Mouse (Mus musculus) neural tube, embryonic 14.5 days (tissue): ENCODE measurements around the gene H2-Ob. TPM values are rescaled to one million over a fixed set of nuclear protein-coding genes. Genes with fewer than 3 reads are reported as not detected.

Experiments
- ATAC-seq: fragments of 200-750 bp; cut with Nextera tagmentation; 2 replicates; pipeline ENCODE4 v1.8.0; 2017; ENCODE audit warnings: low read depth, mild to moderate bottlenecking, moderate TSS enrichment, moderate library complexity
- H3K27ac ChIP-seq: fragments of 300-500 bp; sonication (generic); 2 replicates; pipeline ENCODE4 v1.5.1; 2014; ENCODE audit warnings: low read depth, mild to moderate bottlenecking, control low read depth, low read length, moderate library complexity, mixed read lengths
- H3K27me3 ChIP-seq: fragments of 300-500 bp; sonication (generic); 2 replicates; pipeline ENCODE4 v1.6.1; 2014; ENCODE audit warnings: low read length; ENCODE audit not compliant: control insufficient read depth, insufficient read depth
- H3K36me3 ChIP-seq: fragments of 300-500 bp; sonication (generic); 2 replicates; pipeline ENCODE4 v1.6.1; 2014; ENCODE audit warnings: low read length, mixed read lengths; ENCODE audit not compliant: control insufficient read depth, insufficient read depth
- H3K4me1 ChIP-seq: fragments of 300-500 bp; sonication (generic); 2 replicates; pipeline ENCODE4 v1.6.1; 2014; ENCODE audit warnings: low read length; ENCODE audit not compliant: control insufficient read depth, insufficient read depth
- H3K4me2 ChIP-seq: fragments of 300-500 bp; sonication (generic); 2 replicates; pipeline ENCODE4 v1.6.1; 2014; ENCODE audit warnings: mild to moderate bottlenecking, low read depth, low read length, control low read depth
- H3K4me3 ChIP-seq: fragments of 300-500 bp; sonication (generic); 2 replicates; pipeline ENCODE4 v1.5.1; 2014; ENCODE audit warnings: low read depth, low read length, control low read depth, mixed read lengths
- H3K9ac ChIP-seq: fragments of 300-500 bp; sonication (generic); replicated peaks from 2 replicates; pipeline ENCODE4 v1.6.1; 2014; ENCODE audit warnings: low read depth, mild to moderate bottlenecking, control low read depth, low read length, mixed read lengths
- H3K9me3 ChIP-seq: fragments of 300-500 bp; sonication (generic); 2 replicates; pipeline ENCODE4 v1.6.1; 2016; ENCODE audit warnings: low read length; ENCODE audit not compliant: control insufficient read depth
- WGBS: fragments of 180-500 bp; shearing (Covaris S2); extraction: QIAGEN DNeasy Blood & Tissue Kit; methylation state at CpG from one replicate; pipeline ENCODE4 v1.1.7; 2014; 5-methylcytosine and 5-hydroxymethylcytosine counted together
- polyA plus RNA-seq: library from polyadenylated mRNA; unstranded; fragments of >200 nt; fragmentation: Nextera tagmentation; extraction: Ambion mirVana; gene quantifications from 2 replicates; pipeline ENCODE4 v1.2.1, GENCODE M21; 2014

Gene H2-Ob
- polyA plus RNA-seq, 1 experiment from 2014 or later = not detected

DNA sequence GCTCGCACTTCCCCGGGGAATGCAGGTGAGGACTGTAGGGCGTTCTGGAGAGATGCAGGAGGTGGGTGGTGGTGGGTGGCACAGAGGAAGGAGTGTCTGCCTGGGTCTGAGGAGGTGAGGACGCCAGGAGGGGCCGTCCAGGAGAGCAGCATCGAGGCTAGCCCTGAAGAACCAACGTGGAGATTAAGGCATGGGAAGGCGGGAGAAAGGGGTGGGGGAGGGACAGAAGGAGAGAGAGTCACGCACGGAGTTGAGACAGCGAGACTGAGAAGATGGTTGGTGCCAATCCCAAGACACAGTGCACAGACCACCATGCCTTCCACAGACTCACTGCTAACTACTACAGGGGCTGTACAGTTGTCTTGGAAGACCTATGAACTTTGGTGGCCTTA is 40.2 kb upstream of the H2-Ob start:
- no peak overlapping the region for H3K27ac ChIP-seq

DNA sequence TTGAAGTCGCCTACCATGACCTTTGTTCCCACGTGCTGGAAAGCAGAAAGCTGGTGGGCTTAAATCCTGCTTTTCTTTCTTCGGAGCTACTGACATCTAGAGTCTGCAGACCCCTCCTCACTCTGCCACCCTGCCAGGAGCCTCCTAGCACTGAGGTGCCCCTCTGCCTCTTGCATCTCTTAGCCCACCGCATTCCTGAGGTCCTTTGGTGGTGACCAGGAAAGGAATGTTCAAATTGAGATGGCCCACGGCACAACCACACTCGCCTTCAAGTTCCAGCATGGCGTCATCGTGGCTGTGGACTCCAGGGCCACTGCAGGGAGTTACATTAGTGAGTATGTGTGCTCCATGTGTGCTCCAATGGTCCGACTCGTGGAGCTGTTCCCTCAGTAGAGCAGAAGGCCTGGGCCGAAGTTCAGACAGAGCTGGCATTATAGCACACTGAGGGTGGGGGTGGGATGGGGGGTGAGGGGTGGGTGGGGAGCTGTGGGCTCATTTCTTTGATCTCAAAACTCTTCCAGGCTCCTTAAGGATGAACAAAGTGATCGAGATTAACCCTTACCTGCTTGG is 39.6 kb upstream of the H2-Ob start:
- Histone ChIP-seq H3K4me2 (no peak overlapping the region), H3K9ac (no peak overlapping the region), H3K27me3 (peaks cover 36% of the 10 kb centered on the region), H3K4me1 (0 out of 2 replicates have a peak, but pooled peaks cover 4% of the 10 kb centered on the region), H3K9me3 (no peaks in the 10 kb centered on the region), H3K4me3 (no peak overlapping the region), H3K36me3 (no peaks in the 10 kb centered on the region), H3K27ac (no peak overlapping the region)
- ATAC-seq = no peak
- 62% methylated on average over 12 of the region's 12 CpGs for WGBS

More for the DNA sequence above, 40.2 kb upstream of the H2-Ob start:
- peaks cover 37% of the 10 kb centered on the region for H3K27me3 ChIP-seq
- no peak for ATAC-seq
- peak overlapping the region; percentile 76 for H3K4me2 ChIP-seq
- no peaks in the 10 kb centered on the region for H3K9me3 ChIP-seq
- H3K4me1 ChIP-seq = 0 out of 2 replicates have a peak, but pooled peaks cover 4% of the 10 kb centered on the region
- H3K36me3 ChIP-seq = no peaks in the 10 kb centered on the region
- no peak overlapping the region for H3K9ac ChIP-seq
- 10% methylated on average over 11 of the region's 11 CpGs for WGBS
- H3K4me3 ChIP-seq = peak overlapping the region; percentile 36

DNA sequence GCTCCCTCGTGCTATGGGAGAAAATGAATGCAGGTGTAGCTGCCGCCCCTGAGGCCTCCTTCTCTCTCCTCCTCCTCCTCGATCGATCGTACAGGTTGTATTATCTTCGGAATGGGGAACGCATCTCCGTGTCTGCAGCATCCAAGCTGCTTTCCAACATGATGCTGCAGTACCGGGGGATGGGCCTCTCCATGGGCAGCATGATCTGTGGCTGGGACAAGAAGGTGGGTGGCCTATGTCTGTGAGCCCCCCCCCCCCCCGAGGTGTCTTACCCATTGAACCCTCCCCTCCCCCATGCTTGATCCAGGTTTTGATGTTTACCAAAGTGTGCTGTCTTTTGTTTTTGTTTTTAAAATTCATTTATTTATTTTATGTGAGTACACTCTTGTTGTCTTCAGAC is 38.7 kb upstream of the H2-Ob start:
- H3K36me3 ChIP-seq = no peaks in the 10 kb centered on the region
- no peak overlapping the region for H3K9ac ChIP-seq
- H3K27me3 ChIP-seq = peaks cover 34% of the 10 kb centered on the region
- no peak for ATAC-seq
- no peaks in the 10 kb centered on the region for H3K9me3 ChIP-seq
- 89% methylated on average over 10 of the region's 10 CpGs for WGBS
- H3K27ac ChIP-seq = no peak overlapping the region
- H3K4me1 ChIP-seq = 0 out of 2 replicates have a peak, but pooled peaks cover 4% of the 10 kb centered on the region
- H3K4me2 ChIP-seq = no peak overlapping the region
- no peak overlapping the region for H3K4me3 ChIP-seq

DNA sequence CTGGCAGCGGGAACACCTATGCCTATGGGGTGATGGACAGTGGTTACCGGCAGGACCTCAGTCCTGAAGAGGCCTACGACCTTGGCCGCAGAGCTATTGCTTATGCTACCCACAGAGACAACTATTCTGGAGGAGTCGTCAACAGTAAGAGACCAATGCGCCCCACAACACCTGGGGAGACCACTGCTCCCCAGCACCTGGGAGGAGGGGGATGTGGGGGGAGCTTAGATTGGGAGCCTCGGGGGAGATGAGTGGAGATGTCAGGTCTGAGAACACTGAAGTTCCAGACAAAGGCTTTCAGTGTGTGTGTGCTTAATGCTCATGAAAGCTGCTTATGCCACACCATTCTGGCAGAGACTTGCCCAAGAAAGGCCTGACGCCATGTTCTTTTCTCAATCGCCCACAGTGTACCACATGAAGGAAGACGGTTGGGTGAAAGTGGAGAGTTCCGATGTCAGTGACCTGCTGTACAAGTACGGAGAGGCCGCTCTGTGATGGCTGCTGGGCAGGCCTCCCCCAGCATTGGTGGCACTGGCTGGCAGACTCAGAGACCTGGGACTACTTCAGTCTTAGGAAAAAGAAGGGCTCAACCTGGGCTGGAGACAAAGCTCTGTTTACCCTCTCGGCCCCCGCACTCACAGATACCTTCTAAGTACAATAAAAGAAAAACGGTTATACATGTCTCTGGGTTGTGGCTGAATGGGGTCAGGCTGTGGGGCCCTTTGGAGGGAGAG is 37.8 kb upstream of the H2-Ob start:
- Histone ChIP-seq H3K9me3 (no peaks in the 10 kb centered on the region), H3K27me3 (peaks cover 35% of the 10 kb centered on the region), H3K4me3 (no peak overlapping the region), H3K4me1 (0 out of 2 replicates have a peak, but pooled peaks cover 4% of the 10 kb centered on the region), H3K4me2 (no peak overlapping the region), H3K36me3 (no peaks in the 10 kb centered on the region), H3K27ac (no peak overlapping the region), H3K9ac (no peak overlapping the region)
- WGBS = 85% methylated on average over 16 of the region's 16 CpGs
- no peak for ATAC-seq

DNA sequence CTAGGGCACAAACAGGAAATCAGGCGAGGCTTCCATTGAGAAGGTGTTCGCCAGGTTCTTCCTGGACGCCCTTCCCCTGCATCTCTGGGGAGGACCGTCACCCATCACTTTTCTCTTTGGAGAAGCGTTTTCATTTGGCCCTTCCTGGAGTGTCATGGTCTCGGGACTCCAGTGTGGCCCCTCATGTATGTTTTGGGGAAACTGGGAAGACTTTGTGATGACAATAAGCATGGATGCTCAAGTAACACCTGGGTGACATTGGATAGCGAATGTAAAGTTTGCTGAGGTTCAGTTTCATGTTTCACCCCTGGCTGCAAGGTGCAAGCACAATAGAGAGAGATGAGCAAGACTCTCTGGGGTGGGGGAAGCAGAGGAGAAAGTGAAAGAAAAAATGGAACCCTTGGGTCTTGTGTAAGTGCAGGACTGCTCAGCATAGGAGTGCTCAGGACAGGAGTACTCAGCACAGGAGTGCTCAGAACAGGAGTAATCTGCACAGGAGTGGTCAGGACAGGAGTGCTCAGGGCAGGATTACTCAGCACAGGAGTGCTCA is 37.1 kb upstream of the H2-Ob start:
- Histone ChIP-seq H3K4me2 (no peak overlapping the region), H3K9me3 (no peaks in the 10 kb centered on the region), H3K27ac (no peak overlapping the region), H3K36me3 (no peaks in the 10 kb centered on the region), H3K9ac (no peak overlapping the region), H3K4me1 (0 out of 2 replicates have a peak, but pooled peaks cover 4% of the 10 kb centered on the region), H3K4me3 (no peak overlapping the region), H3K27me3 (peaks cover 29% of the 10 kb centered on the region)
- 74% methylated on average over 7 of the region's 7 CpGs for WGBS
- ATAC-seq = no peak

DNA sequence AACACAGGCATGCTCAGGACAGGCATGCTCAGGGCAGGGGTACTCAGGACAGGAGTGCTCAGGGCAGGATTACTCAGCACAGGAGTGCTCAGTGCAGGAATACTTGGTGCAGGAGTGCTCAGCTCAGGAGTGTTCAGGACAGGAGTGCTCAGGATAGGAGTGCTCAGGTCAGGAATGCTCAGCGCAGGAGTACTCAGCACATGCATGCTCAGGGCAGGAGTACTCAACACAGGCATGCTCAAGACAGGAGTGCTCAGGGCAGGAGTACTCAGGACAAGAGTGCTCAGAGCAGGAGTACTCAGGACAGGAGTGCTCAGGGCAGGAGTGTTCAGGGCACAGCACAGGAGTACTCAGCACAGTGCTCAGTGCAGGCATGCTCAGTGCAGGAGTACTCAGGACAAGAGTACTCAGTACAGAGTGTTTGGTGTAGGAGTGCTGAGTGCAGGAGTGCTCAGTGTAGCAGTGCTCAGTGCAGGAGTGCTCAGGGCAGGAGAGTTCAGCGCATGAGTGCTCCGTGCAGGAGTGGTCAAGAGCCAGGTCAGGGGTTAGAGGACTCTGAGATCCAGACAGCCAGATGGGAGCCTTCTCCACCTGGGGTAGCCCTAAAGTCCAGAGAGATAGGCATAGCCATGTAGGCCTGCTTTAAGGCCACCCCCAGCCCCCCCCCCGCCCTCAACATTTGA is 35.8 kb upstream of the H2-Ob start:
- H3K36me3 ChIP-seq = no peaks in the 10 kb centered on the region
- no peak overlapping the region for H3K9ac ChIP-seq
- H3K27me3 ChIP-seq = peaks cover 25% of the 10 kb centered on the region
- no peak overlapping the region for H3K4me2 ChIP-seq
- no peaks in the 10 kb centered on the region for H3K9me3 ChIP-seq
- H3K4me3 ChIP-seq = no peak overlapping the region
- no peak overlapping the region for H3K27ac ChIP-seq
- whole genome bisulfite sequencing = 86% methylated on average over 4 of the region's 4 CpGs
- H3K4me1 ChIP-seq = 0 out of 2 replicates have a peak, but pooled peaks cover 2% of the 10 kb centered on the region
- ATAC-seq = no peak

DNA sequence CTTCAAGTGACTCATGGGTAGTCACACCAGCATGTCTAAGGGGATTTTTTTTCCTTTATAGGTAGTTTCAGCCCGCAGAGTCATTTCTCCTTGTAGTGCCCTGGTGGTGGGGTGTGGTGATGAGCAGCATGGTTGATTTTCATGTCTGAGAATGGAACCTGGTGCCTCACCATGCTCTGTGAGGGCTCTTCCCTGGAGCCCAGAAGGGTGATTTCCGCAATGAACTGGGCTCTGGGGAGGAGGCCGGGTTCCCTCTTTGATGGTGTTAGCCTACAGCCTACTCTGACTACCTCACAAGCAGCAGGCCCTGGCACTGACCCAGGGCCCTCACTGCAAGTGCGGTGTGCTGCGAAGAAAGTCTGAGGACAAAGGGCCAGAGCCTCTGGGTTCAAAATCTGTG is 35.3 kb upstream of the H2-Ob start, which contains the start of gene Tap2:
Tap2 (plus strand) TSS at position 84 of the 400 bp plus-strand sequence.
- WGBS = 63% methylated on average over 5 of the region's 5 CpGs
- no peak for ATAC-seq
- no peak within 1 kb of the TSS for H3K27ac ChIP-seq
- H3K9ac ChIP-seq = peak within 1 kb of the TSS; percentile 44; the same call in 1 of the 2 replicates
- H3K4me2 ChIP-seq = peak within 1 kb of the TSS; percentile 70
- H3K36me3 ChIP-seq = no peaks in the 10 kb centered on the region
- H3K27me3 ChIP-seq = peaks cover 19% of the 10 kb centered on the region
- H3K4me3 ChIP-seq = peak within 1 kb of the TSS; percentile 52
- no peaks in the 10 kb centered on the region for H3K4me1 ChIP-seq
- no peaks in the 10 kb centered on the region for H3K9me3 ChIP-seq

DNA sequence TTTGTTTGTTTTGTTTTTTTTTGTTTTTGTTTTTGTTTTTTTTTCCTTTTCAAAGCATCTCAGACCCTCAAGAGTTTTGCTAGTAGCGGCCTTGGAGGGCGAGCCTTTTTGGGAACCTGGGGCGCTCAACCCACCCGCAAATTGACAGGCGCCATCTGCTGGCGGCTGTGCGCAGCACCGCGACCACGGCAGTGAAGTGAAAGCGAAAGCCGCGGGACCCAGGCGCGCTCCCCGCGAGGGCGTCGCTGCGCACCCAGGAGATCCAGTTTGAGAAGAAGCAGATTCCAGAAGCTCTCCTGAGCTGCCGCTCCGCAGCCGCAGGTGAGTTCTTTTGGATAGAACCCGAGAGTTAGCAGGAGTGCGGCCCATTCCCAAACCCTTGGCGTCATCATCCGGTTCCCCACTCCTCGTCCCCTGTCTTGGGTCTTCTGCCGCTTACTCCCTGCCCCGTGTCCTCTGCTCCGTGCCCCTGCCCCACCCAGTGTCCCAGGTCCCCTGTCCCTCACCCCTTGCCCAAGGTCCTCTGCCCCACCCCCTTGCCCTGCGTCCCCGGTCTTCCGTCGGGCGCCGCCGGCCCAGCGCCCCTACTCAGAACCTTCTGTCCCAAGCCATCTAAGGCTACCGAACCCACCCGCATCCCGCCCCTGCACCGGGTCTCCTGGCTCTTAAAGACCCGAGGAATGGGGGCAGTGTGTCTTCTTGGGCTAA is 34.2 kb upstream of the H2-Ob start:
- Histone ChIP-seq H3K27ac (no peak overlapping the region), H3K9ac (peak overlapping the region; percentile 44; the same call in 1 of the 2 replicates), H3K36me3 (no peaks in the 10 kb centered on the region), H3K4me1 (no peaks in the 10 kb centered on the region), H3K4me3 (peak overlapping the region; percentile 52), H3K4me2 (peak overlapping the region; percentile 70), H3K9me3 (no peaks in the 10 kb centered on the region), H3K27me3 (peaks cover 10% of the 10 kb centered on the region; the same call in 1 of the 2 replicates)
- under 1% methylated on average over 44 of the region's 44 CpGs for WGBS
- ATAC-seq = 0 out of 2 replicates have a peak, but pooled peaks have one; percentile 49
